Comparison of ENCODE assay signal across 8 mouse cellular contexts in the genomic region with DNA sequence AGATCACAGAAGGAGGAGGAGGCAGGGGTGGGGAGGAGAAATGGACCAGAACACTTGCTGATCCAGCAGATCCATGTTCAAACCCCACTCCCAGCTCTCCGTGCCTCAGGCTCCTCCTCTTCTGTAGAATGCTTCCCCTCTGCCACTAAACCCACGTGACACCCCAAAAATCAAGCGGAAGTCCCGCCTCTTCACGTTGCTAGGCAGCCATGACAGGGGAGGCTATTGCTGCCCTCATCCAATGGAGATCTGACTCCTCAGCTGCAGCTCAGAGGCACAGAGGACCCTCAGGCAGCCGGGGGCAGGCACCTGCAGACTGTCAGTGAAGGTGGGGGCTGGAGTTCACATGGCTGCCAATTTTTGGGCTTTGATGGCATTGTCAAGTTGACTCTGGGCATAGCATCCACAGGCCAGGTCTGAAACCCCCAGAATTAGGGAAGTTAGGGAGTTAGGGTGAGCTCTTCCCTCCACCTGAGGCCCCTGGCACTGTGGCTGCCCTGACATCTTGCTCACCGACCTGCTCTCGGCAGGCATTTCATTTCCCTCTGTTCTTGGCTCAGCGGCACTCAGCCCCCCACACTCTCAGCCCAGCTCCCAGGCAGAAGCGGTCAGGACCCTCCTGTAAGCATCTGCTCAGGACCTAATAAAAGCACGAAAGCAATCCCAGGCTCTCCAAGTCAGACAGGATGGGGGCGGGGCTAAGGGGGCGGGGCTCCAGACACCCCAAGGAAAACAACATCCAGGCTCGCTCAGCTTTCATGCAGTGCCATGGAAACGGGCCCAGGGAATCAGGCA. TPM values are rescaled to one million over a fixed set of nuclear protein-coding genes. Genes with fewer than 3 reads are reported as not detected.
DNase-seq lines count a peak whose midpoint lies in the region; ATAC-seq and TF ChIP-seq lines count a peak whose summit lies in the region.

No protein-coding gene starts in this region.

- 15% methylated on average over 15 of the region's 15 CpGs for whole genome bisulfite sequencing in cerebellum, adult 2 months
- whole genome bisulfite sequencing in heart, embryonic 11.5 days (ENCODE audit: insufficient replicate concordance) = 14% methylated on average over 15 of the region's 15 CpGs
- WGBS in kidney, embryonic 15.5 days = 6% methylated on average over 15 of the region's 15 CpGs
- WGBS in liver, embryonic 12.5 days (ENCODE audit: insufficient replicate concordance) = 13% methylated on average over 15 of the region's 15 CpGs
- 9% methylated on average over 15 of the region's 15 CpGs for WGBS in stomach, embryonic 16.5 days

- no peak overlapping the region for H3K9ac ChIP-seq in heart, embryonic 11.5 days (ENCODE audit: low read depth, low read length)
- H3K9ac ChIP-seq in kidney, embryonic 15.5 days = 0 out of 2 replicates have a peak overlapping the region, but pooled peaks have one; percentile 5
- no peak overlapping the region for H3K9ac ChIP-seq in liver, embryonic 12.5 days
- peak overlapping the region; percentile 32 for H3K9ac ChIP-seq in stomach, embryonic 16.5 days (ENCODE audit: low read length)

- no peak overlapping the region for H3K4me3 ChIP-seq in cerebellum, adult 2 months (replicated peaks; ENCODE audit: insufficient read depth, low read depth, low read length)
- H3K4me3 ChIP-seq in cortical plate, adult 2 months (ENCODE audit: insufficient read depth, low read length) = no peak overlapping the region
- H3K4me3 ChIP-seq in heart, embryonic 11.5 days (ENCODE audit: low read depth, low read length) = no peak overlapping the region
- H3K4me3 ChIP-seq in kidney, embryonic 15.5 days (replicated peaks) = peak overlapping the region; percentile 14; the same call in 1 of the 2 replicates
- H3K4me3 ChIP-seq in liver, embryonic 12.5 days = no peak overlapping the region
- peak overlapping the region; percentile 21 for H3K4me3 ChIP-seq in stomach, embryonic 16.5 days (replicated peaks; ENCODE audit: low read length)

- H3K27ac ChIP-seq in cerebellum, adult 2 months (ENCODE audit: insufficient read depth, low read length) = peak overlapping the region; percentile 25; the same call in 1 of the 2 replicates
- H3K27ac ChIP-seq in cortical plate, adult 2 months (ENCODE audit: insufficient read depth, low read length) = peak overlapping the region; percentile 47; the same call in 1 of the 2 replicates
- no peak overlapping the region for H3K27ac ChIP-seq in heart, embryonic 11.5 days (ENCODE audit: low read depth, low read length)
- peak overlapping the region; percentile 79 for H3K27ac ChIP-seq in kidney, embryonic 15.5 days
- no peak overlapping the region for H3K27ac ChIP-seq in liver, embryonic 12.5 days
- H3K27ac ChIP-seq in stomach, embryonic 16.5 days (ENCODE audit: low read length) = peak overlapping the region; percentile 66; the same call in 1 of the 2 replicates

- H3K4me1 ChIP-seq in cerebellum, adult 2 months (ENCODE audit: control insufficient read depth, insufficient read depth, low read length) = peaks cover 8% of the 10 kb centered on the region; the same call in 1 of the 2 replicates
- H3K4me1 ChIP-seq in cortical plate, adult 2 months (ENCODE audit: control insufficient read depth, insufficient read depth, low read length) = peaks cover 6% of the 10 kb centered on the region
- peaks cover 10% of the 10 kb centered on the region for H3K4me1 ChIP-seq in heart, embryonic 11.5 days (ENCODE audit: control insufficient read depth, insufficient read depth, low read length)
- H3K4me1 ChIP-seq in kidney, embryonic 15.5 days = peaks cover 32% of the 10 kb centered on the region
- H3K4me1 ChIP-seq in liver, embryonic 12.5 days = peaks cover 13% of the 10 kb centered on the region
- peaks cover 7% of the 10 kb centered on the region for H3K4me1 ChIP-seq in stomach, embryonic 16.5 days (ENCODE audit: control insufficient read depth, insufficient read depth, low read length)

- DNase-seq in cerebellum, adult 2 months = no peak
- DNase-seq in cerebellum, adult 11-12 months = no peak
- DNase-seq in natural killer cell, adult 2 months (ENCODE audit: low spot score in 2 of 2) = peak; percentile 69 to 78

- H3K36me3 ChIP-seq in heart, embryonic 11.5 days (ENCODE audit: control insufficient read depth, insufficient read depth, low read length) = no peaks in the 10 kb centered on the region
- no peaks in the 10 kb centered on the region for H3K36me3 ChIP-seq in kidney, embryonic 15.5 days
- H3K36me3 ChIP-seq in liver, embryonic 12.5 days = no peaks in the 10 kb centered on the region
- H3K36me3 ChIP-seq in stomach, embryonic 16.5 days (ENCODE audit: control insufficient read depth, insufficient read depth, low read length) = no peaks in the 10 kb centered on the region

- no peak for TF ChIP-seq CTCF in cerebellum, adult 2 months (IDR thresholded peaks at IDR 0.05; ENCODE audit: borderline replicate concordance, insufficient read depth, low read depth, low read length)
- no peak for TF ChIP-seq CTCF in cortical plate, adult 2 months (IDR thresholded peaks at IDR 0.05; ENCODE audit: extremely low read depth, insufficient read depth, low read length)

- H3K27me3 ChIP-seq in cerebellum, adult 2 months (ENCODE audit: control insufficient read depth, insufficient read depth, low read length) = no peaks in the 10 kb centered on the region
- H3K27me3 ChIP-seq in heart, embryonic 11.5 days (ENCODE audit: control insufficient read depth, insufficient read depth, low read length) = no peaks in the 10 kb centered on the region
- 0 out of 2 replicates have a peak, but pooled peaks cover 3% of the 10 kb centered on the region for H3K27me3 ChIP-seq in kidney, embryonic 15.5 days
- 0 out of 2 replicates have a peak, but pooled peaks cover 5% of the 10 kb centered on the region for H3K27me3 ChIP-seq in liver, embryonic 12.5 days (replicated peaks)
- no peaks in the 10 kb centered on the region for H3K27me3 ChIP-seq in stomach, embryonic 16.5 days (ENCODE audit: control insufficient read depth, insufficient read depth, low read length)

- no peaks in the 10 kb centered on the region for H3K9me3 ChIP-seq in heart, embryonic 11.5 days (replicated peaks; ENCODE audit: control insufficient read depth, low read length)
- H3K9me3 ChIP-seq in kidney, embryonic 15.5 days (replicated peaks) = no peaks in the 10 kb centered on the region
- H3K9me3 ChIP-seq in liver, embryonic 12.5 days (replicated peaks) = no peaks in the 10 kb centered on the region
- no peaks in the 10 kb centered on the region for H3K9me3 ChIP-seq in stomach, embryonic 16.5 days (replicated peaks; ENCODE audit: control insufficient read depth, low read length)

- ATAC-seq in heart, embryonic 11.5 days (replicated peaks; ENCODE audit: insufficient number of reproducible peaks, low FRiP score, low TSS enrichment) = peak; percentile 51; the same call in 1 of the 2 replicates
- ATAC-seq in kidney, embryonic 15.5 days (replicated peaks; ENCODE audit: low FRiP score) = peak; percentile 73
- peak; percentile 36 for ATAC-seq in liver, embryonic 12.5 days
- peak; percentile 71 for ATAC-seq in stomach, embryonic 16.5 days (ENCODE audit: insufficient read depth, low FRiP score)

- TF ChIP-seq POLR2A in cerebellum, adult 2 months (IDR thresholded peaks at IDR 0.05; ENCODE audit: borderline replicate concordance, insufficient read depth, low read length) = no peak
- 0 out of 2 replicates have a peak, but pooled peaks have one; percentile 5 for TF ChIP-seq POLR2A in cortical plate, adult 2 months (IDR thresholded peaks at IDR 0.05; ENCODE audit: extremely low read depth, insufficient read depth, low read length)

- H3K4me2 ChIP-seq in heart, embryonic 11.5 days = peak overlapping the region; percentile 33
- H3K4me2 ChIP-seq in kidney, embryonic 15.5 days = peak overlapping the region; percentile 51
- H3K4me2 ChIP-seq in liver, embryonic 12.5 days = peak overlapping the region; percentile 44
- peak overlapping the region; percentile 36; the same call in 1 of the 2 replicates for H3K4me2 ChIP-seq in stomach, embryonic 16.5 days (ENCODE audit: low read depth, low read length)

RNA-seq across cellular contexts. Expression of a gene that starts 20.2 kb away (rescaled TPM):
- polyA plus RNA-seq in cerebellum, adult 2 months (2012; rRNA removed) = 10.8 and 11.0 TPM in 2 replicates
- polyA plus RNA-seq in cortical plate, adult 2 months (2012; rRNA removed) = 11.3 and 12.3 TPM in 2 replicates
- 10.2 and 12.9 TPM in 2 replicates for polyA plus RNA-seq in heart, embryonic 11.5 days (2014; fragmentation: Nextera tagmentation; extraction: Ambion mirVana)
- polyA plus RNA-seq in kidney, embryonic 15.5 days (2015; fragmentation: Nextera tagmentation; extraction: Ambion mirVana) = 14.9 and 15.0 TPM in 2 replicates
- polyA plus RNA-seq in liver, embryonic 12.5 days (2016; fragmentation: Nextera tagmentation; extraction: Ambion mirVana) = 6.1 and 6.7 TPM in 2 replicates
- polyA plus RNA-seq in stomach, embryonic 16.5 days (2015; fragmentation: Nextera tagmentation; extraction: Ambion mirVana) = 14.5 and 16.5 TPM in 2 replicates

RNA-seq across cellular contexts. Expression of a gene that starts 42.0 kb away (rescaled TPM):
- 149 and 156 TPM in 2 replicates for polyA plus RNA-seq in cerebellum, adult 2 months (2012; rRNA removed)
- polyA plus RNA-seq in cortical plate, adult 2 months (2012; rRNA removed) = 80.4 and 97.9 TPM in 2 replicates
- 110 and 142 TPM in 2 replicates for polyA plus RNA-seq in heart, embryonic 11.5 days (2014; fragmentation: Nextera tagmentation; extraction: Ambion mirVana)
- polyA plus RNA-seq in kidney, embryonic 15.5 days (2015; fragmentation: Nextera tagmentation; extraction: Ambion mirVana) = 99.2 and 138 TPM in 2 replicates
- polyA plus RNA-seq in liver, embryonic 12.5 days (2016; fragmentation: Nextera tagmentation; extraction: Ambion mirVana) = 46.5 and 49.5 TPM in 2 replicates
- polyA plus RNA-seq in stomach, embryonic 16.5 days (2015; fragmentation: Nextera tagmentation; extraction: Ambion mirVana) = 144 and 177 TPM in 2 replicates

Comparison
In these comparisons a context has a peak if more than half of its experiments do, and no peak if none do; other contexts are left out.
1. DNase-seq: peak in natural killer cell, adult 2 months (2 of 2); none in cerebellum, adult 2 months (0 of 2) and cerebellum, adult 11-12 months (single experiment).
2. H3K27ac ChIP-seq: peak in cerebellum, adult 2 months (single experiment), cortical plate, adult 2 months (single experiment), kidney, embryonic 15.5 days (single experiment) and stomach, embryonic 16.5 days (single experiment); none in heart, embryonic 11.5 days (single experiment) and liver, embryonic 12.5 days (single experiment).
3. H3K4me3 ChIP-seq: peak in kidney, embryonic 15.5 days (single experiment) and stomach, embryonic 16.5 days (single experiment); none in cerebellum, adult 2 months (single experiment), cortical plate, adult 2 months (single experiment), heart, embryonic 11.5 days (single experiment) and liver, embryonic 12.5 days (single experiment).
4. H3K9ac ChIP-seq: peak in kidney, embryonic 15.5 days (single experiment) and stomach, embryonic 16.5 days (single experiment); none in heart, embryonic 11.5 days (single experiment) and liver, embryonic 12.5 days (single experiment).
5. Peak in every context shown above with its lines, with median percentiles within 50 percentile points of each other: ATAC-seq and H3K4me2 ChIP-seq.